Mouse (Mus musculus): ENCODE measurements around the gene Tmem151a.
"Not testable (repeated sequence)": the region's sequence is repeated elsewhere in the genome, so short reads cannot be mapped to it uniquely, and the experiment has no call there.

Gene Tmem151a

GRCm38 (mm10) chr19:5094746-5095417 lies 9.6 kb upstream of the Tmem151a start:
- no peak for DNase-seq (ENCODE audit: low spot score in 2 of 2)

- peak; percentile 96 to 97 for DNase-seq (ENCODE audit: low spot score in 2 of 2)
Observed at GRCm38 (mm10) chr19:5094243-5094632, 8.9 kb upstream of the Tmem151a start.

GRCm38 (mm10) chr19:5093481-5094242 lies 8.3 kb upstream of the Tmem151a start:
- DNase-seq (ENCODE audit: low spot score in 2 of 2), result no peak

DNA sequence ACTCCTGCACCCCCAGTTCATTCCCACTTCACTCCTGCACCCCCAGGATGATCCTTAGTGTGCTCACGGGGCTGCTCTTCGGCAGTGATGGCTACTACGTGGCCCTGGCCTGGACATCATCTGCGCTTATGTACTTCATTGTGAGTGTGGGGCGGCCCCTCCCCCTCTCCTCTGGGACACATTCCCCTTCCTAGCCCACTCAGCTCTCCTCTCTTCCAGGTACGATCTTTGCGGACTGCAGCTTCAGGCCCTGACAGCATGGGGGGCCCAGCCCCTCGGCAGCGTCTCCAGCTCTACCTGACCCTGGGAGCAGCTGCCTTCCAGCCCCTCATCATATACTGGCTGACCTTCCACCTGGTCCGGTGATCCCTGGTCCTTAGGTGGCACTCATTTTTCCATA lies 6.8 kb upstream of the Tmem151a start:
- DNase-seq (ENCODE audit: low spot score in 2 of 2), result no peak

DNA sequence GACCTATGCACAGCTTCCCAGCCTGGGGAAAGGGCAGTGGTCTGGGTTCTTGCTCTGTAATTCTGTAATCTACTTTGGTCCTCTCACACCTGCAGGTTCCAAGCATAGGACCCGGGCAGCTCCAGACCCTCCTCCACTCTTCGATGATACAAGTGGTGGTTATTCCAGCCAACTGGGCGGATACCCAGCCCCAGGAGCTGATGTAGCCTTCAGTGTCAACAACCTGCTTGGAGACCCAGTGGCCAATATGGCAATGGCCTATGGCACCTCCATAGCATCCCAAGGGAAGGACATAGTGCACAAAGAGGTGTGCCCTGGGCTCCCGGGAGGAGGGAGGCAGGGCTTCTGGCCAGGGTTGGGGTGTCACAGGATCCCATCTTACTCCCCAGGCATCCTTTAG lies 4.0 kb upstream of the Tmem151a start:
- no peak for DNase-seq (ENCODE audit: low spot score in 2 of 2)

- DNase-seq (ENCODE audit: low spot score in 2 of 2), result peak; percentile 93 to 97
Observed at GRCm38 (mm10) chr19:5087884-5088728, 2.8 kb upstream of the Tmem151a start, which contains the start of gene Yif1a. Gene Yif1a (plus strand): TSS chr19:5088538.

DNA sequence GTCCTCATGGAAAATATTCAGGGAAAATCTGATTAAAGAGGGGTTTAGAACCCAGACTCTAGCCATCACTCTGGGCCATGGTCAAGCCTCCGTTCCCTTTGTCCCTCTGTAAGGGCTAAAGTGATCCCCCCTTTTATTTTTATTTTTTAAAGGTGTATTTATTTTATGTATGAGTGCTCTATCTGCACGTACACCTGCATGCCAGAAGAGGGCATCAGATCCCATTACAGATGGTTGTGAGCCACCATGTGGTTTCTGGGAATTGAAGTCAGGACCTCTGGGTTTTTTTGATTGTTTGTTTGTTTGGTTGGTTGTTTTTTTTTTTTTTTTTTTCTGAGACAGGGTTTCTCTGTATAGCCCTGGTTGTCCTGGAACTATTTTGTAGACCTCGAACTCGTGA lies 1.2 kb upstream of the Tmem151a start:
- DNase-seq (ENCODE audit: low spot score in 2 of 2), result not testable (repeated sequence)

DNA sequence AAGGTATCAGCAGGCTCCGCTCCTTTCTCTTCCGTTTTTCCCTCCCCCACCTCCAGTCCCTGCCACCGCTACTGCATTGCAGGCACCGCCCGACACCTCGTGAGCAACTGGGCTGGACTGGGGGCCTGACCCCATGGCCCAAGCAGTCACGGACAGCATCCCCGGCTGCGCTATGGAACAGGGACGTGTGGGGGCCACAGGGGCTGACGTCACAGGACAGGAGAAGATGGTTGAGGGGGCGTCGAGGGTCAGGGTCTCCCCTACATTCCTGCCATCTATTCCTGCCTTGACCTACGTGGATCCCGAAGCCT lies 542 bp downstream of the Tmem151a start:
- no peak for DNase-seq (ENCODE audit: low spot score in 2 of 2)

- no peak for DNase-seq (ENCODE audit: low spot score in 2 of 2)
Observed at GRCm38 (mm10) chr19:5083961-5084833, 1.1 kb downstream of the Tmem151a start.

- DNase-seq (ENCODE audit: low spot score in 2 of 2), result no peak
Observed at GRCm38 (mm10) chr19:5082596-5082995, 2.7 kb downstream of the Tmem151a start.

DNA sequence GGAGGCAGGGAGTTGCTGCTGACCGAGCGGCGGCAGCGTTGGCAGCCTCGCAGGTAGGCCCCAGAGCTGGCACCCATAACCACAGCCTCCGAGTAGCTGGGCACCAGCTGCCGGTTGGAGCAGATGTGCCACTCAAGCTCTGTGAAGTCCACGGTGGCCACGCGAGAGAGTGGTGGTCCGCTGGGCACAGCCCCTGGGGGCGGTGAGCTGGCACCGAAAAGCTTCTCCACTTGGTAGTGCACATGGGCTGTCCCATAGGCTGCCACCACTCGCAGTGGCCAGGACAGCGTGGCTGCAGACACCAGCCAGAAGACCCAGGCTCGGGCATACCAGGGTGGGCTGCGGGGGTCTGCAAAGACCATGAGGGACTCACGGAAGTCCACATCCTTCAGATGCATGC lies 3.3 kb downstream of the Tmem151a start:
- DNase-seq (ENCODE audit: low spot score in 2 of 2), result no peak

DNA sequence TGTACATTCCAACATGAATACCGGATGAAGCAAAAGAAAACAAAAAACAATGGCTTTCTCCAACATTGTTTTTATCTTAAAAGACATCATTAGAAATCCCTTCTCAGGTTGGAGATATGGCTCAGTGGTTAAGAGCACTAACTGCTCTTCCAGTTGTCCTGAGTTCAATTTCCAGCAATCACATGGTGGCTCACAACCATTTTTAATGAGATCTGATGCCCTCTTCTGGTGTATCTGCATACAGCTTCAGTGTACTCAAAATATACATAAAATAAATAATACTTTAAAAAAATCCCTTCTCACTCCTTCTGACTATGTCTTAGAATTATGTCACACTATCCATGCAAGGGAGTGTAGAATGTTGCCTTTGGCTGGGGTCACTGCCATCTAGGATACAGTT lies 6.1 kb downstream of the Tmem151a start:
- DNase-seq (ENCODE audit: low spot score in 2 of 2), result no peak

DNA sequence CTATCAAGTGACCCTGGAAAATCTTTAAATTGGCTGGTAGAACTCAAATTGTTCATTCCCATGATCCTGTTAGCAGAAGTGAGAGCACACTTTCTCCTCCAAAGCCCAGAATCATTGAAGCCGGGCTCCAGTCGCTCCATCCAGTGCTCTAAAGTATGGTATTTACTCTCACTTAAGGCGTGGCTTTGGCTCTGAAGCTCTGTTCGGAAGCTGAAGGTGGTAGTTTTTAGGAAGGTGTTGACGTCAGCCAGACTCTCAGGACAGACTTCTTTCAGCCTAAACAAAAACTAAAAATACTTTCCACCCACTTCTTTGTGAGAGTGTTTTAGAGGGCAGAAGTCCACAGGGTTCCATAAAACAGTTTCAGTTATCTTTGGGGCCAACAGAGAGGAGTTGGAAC lies 11.8 kb downstream of the Tmem151a start:
- no peak for DNase-seq (ENCODE audit: low spot score in 2 of 2)

DNA sequence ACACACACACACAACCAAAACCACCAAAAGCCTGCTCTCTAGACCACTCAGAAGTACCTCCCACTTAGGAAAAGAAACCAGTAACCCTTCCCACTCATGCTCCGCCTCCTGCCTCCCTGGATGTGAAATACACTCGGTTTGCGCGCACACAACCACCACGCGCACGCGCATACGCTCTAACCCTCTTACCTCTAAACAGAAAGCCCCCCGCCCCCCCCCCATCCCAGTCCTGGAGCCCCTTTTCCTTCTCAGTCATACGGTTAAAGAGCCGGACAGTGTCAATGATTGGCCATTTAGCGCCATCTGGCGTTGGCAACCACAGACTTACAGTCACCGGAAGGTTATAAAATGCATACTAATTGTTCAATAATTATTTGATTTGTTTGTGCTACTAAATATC lies 12.3 kb downstream of the Tmem151a start:
- no peak for DNase-seq (ENCODE audit: low spot score in 2 of 2)

- no peak for DNase-seq (ENCODE audit: low spot score in 2 of 2)
Observed at GRCm38 (mm10) chr19:5072389-5073019, 12.8 kb downstream of the Tmem151a start.

DNA sequence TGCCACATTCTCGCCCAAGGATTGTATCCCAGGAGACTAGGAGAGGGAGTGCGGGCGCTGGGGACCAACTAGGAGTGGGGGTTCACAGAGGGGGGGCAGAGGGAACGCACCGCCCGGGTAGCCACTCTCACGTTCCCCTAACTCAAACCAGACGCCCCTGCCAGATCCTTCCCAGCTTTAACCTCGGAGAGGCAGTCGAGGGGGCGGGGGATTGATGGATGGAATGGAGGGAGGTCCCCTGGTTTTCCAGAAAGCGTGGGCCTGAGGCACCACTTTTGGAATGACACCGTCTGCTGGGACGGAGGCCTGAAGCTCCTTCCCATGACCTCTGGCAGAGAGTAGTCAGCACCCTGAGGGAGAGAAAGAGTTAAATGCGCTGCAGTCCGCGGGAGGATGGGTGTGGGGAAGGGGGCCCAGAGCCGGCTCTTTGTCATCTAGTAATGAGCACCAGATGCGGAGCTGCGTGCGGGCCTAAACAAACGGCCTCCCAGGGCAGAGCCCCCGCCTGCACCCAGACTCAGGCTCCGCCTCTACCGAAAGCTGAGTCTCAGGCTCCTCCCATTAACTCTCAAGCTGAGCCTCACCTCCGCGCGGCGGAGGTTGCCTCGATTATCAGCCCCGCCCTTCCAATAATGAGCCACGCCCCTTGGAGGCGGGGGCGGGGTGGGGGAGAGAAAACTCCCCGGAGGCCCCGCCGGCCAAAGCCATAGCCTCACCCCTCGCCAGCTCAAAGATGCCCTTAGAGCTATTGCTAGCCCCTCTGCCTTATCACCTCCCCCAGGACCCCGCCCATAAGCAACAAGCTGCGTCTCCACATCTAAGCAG lies 13.6 kb downstream of the Tmem151a start:
- no peak for DNase-seq (ENCODE audit: low spot score in 2 of 2)

DNA sequence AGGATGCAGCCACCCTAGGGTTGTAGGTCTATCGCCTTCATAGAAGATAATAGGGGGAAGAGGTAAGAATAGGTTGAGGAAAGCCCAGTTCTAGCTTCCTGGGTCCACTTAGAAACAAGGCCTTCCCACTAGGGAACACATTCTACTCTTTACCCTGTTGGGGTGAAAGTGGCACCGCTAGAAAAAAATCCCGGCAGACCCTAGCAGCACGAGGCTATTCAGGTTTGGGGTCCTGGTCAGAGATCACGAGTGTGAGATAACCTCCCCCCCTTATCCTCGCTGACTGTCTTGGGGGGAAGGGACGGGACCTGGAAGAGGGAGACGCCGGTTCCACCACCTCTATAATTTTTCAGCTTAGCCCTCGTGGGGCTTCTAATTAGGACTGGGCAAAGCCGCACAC lies 14.3 kb downstream of the Tmem151a start:
- no peak for DNase-seq (ENCODE audit: low spot score in 2 of 2)

DNA sequence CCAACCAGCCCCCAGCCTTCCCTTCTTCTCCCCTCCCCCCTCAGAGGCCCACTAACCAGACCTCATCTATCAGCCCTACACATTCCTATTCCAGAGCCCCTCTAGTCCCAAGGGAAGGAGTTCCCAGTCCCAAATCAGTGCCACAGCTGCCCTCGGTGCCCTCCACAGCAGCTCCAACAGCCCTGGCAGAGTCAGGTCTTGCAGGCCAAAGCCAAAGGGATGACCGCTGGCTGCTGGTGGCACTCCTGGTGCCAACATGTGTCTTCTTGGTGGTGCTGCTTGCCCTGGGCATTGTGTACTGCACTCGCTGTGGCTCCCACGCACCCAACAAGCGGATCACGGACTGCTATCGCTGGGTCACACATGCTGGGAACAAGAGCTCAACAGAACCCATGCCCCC lies 15.4 kb downstream of the Tmem151a start:
- DNase-seq (ENCODE audit: low spot score in 2 of 2), result no peak

- DNase-seq (ENCODE audit: low spot score in 2 of 2), result no peak
Observed at GRCm38 (mm10) chr19:5069486-5069885, 15.8 kb downstream of the Tmem151a start.

DNA sequence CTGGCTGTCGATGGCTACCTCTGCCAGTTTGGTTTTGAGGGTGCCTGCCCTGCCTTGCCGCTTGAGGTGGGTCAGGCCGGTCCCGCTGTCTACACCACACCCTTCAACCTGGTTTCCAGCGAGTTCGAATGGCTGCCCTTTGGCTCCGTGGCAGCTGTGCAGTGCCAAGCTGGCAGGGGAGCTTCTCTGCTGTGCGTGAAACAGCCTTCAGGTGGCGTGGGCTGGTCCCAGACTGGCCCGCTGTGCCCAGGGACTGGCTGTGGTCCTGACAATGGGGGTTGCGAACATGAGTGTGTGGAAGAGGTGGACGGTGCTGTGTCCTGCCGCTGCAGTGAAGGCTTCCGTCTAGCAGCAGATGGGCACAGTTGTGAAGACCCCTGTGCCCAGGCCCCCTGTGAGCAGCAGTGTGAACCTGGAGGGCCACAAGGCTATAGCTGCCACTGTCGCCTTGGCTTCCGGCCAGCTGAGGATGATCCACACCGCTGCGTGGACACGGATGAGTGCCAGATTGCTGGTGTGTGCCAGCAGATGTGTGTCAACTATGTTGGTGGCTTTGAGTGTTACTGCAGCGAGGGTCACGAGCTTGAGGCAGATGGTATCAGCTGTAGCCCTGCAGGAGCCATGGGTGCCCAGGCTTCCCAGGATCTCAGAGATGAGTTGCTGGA lies 16.6 kb downstream of the Tmem151a start:
- no peak for DNase-seq (ENCODE audit: low spot score in 2 of 2)

Measured in frontal cortex, postnatal 10 days (tissue).